Mouse (Mus musculus): ENCODE measurements around the gene Syt14. TPM values are rescaled to one million over a fixed set of nuclear protein-coding genes. Genes with fewer than 3 reads are reported as not detected.

Gene Syt14
- polyA plus RNA-seq, 2 experiments, result 2.2 to 2.9 TPM

DNA sequence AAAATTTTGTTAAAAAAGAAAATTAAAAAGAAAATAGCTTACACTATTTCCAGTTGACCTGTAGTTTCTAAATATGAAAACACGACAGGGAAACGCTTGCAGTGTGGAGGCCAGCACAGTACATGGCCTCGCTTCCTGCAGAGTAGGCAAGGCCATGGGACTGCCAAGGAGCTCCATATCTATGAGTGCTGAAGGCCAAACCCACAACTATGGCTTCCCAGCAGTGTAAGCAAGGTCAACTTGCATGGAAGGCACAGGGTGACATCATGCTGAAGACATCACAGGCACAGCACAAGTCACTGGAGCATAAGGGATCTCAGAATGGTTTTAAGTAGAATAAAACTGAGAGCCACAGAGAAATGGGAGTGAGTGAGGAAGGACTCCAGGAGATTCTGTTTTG, 139.5 kb downstream of the Syt14 start:
- no peaks in the 10 kb centered on the region for H3K27me3 ChIP-seq (ENCODE audit: control insufficient read depth, insufficient read depth, low read length)
- 96% methylated on average over 3 of the region's 3 CpGs for WGBS
- no peaks in the 10 kb centered on the region for H3K4me1 ChIP-seq (ENCODE audit: control insufficient read depth, insufficient read depth, low read length)
- DNase-seq (ENCODE audit: low spot score), result no peak
- TF ChIP-seq POLR2A (IDR thresholded peaks at IDR 0.05; ENCODE audit: borderline replicate concordance, extremely low read depth, insufficient read depth, insufficient read length), result no peak
- no peaks in the 10 kb centered on the region for H3K36me3 ChIP-seq (ENCODE audit: control insufficient read depth, insufficient read depth, low read length)
- H3K9me3 ChIP-seq (ENCODE audit: control insufficient read depth, low read length), result no peaks in the 10 kb centered on the region
- no peak overlapping the region for H3K27ac ChIP-seq (replicated peaks; ENCODE audit: low read depth, low read length)
- H3K4me2 ChIP-seq (replicated peaks; ENCODE audit: low read depth, low read length, severe bottlenecking), result no peak overlapping the region
- H3K9ac ChIP-seq (ENCODE audit: low read depth, low read length, severe bottlenecking), result no peak overlapping the region
- no peak overlapping the region for H3K4me3 ChIP-seq (replicated peaks; ENCODE audit: low read length)
- no peak for ATAC-seq (ENCODE audit: low FRiP score, low read depth)

DNA sequence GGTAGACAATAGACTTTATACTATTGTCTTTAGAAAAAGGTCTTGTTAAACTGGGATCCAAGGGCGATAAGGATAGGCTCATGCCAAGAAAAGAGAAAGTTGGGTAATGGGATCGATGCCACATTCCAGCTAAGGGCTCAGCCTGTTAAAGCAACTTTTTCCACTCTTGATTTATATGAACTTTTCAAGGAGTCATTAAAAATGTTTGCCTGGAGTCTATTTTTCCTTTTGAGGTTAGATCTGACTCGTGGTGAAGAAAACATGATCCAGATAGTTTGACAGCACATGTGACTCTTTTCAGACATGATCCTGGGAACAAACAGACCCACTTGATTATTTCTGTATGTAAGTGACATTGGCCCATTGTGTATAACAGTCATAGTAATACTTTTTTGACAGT, 144.9 kb downstream of the Syt14 start:
- WGBS, result 51% methylated on average over 3 of the region's 3 CpGs
- Histone ChIP-seq H3K9ac (ENCODE audit: low read depth, low read length, severe bottlenecking) (no peak overlapping the region), H3K4me2 (replicated peaks; ENCODE audit: low read depth, low read length, severe bottlenecking) (no peak overlapping the region), H3K4me1 (ENCODE audit: control insufficient read depth, insufficient read depth, low read length) (no peaks in the 10 kb centered on the region), H3K9me3 (ENCODE audit: control insufficient read depth, low read length) (no peaks in the 10 kb centered on the region), H3K27ac (replicated peaks; ENCODE audit: low read depth, low read length) (no peak overlapping the region), H3K4me3 (replicated peaks; ENCODE audit: low read length) (no peak overlapping the region), H3K27me3 (ENCODE audit: control insufficient read depth, insufficient read depth, low read length) (no peaks in the 10 kb centered on the region), H3K36me3 (ENCODE audit: control insufficient read depth, insufficient read depth, low read length) (no peaks in the 10 kb centered on the region)
- DNase-seq (ENCODE audit: low spot score) (no peak), ATAC-seq (ENCODE audit: low FRiP score, low read depth) (no peak)
- no peak for TF ChIP-seq POLR2A (IDR thresholded peaks at IDR 0.05; ENCODE audit: borderline replicate concordance, extremely low read depth, insufficient read depth, insufficient read length)

DNA sequence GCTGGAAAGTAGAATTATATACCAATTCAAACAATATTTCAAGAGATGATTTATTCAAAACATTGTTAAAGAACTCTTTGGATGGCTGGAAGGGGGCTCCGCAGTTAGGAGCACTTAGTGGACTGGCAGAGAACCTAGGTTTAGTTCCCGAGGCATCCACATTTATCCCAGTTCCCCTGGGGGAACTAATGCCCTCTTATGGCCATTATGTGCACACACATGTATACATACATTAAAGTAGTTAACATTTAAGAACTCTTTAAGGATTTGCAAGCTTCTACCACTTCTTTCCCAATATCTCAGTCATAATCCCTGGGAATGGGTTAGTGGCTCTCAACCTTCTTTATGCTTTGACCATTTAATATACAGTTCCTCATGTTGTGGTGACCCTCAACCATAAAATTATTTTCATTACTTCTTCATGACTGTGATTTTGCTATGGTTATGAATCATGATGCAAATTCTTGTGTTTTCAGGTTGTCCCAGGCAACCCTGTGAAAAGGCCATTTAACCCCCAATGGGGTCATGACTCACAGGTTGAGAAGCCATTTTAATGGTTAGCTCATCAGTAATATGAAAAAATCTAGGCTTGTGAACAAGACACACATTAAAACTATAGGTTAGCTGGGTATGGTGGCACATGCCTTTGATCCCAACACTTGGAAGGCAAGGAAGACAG, 152.8 kb downstream of the Syt14 start:
- no peak for ATAC-seq (ENCODE audit: low FRiP score, low read depth)
- H3K4me1 ChIP-seq (ENCODE audit: control insufficient read depth, insufficient read depth, low read length), result no peaks in the 10 kb centered on the region
- H3K4me2 ChIP-seq (replicated peaks; ENCODE audit: low read depth, low read length, severe bottlenecking), result no peak overlapping the region
- H3K36me3 ChIP-seq (ENCODE audit: control insufficient read depth, insufficient read depth, low read length), result no peaks in the 10 kb centered on the region
- no peaks in the 10 kb centered on the region for H3K27me3 ChIP-seq (ENCODE audit: control insufficient read depth, insufficient read depth, low read length)
- no peak overlapping the region for H3K4me3 ChIP-seq (replicated peaks; ENCODE audit: low read length)
- no peak for DNase-seq (ENCODE audit: low spot score)
- WGBS, result 68% methylated on average over 2 of the region's 2 CpGs
- TF ChIP-seq POLR2A (IDR thresholded peaks at IDR 0.05; ENCODE audit: borderline replicate concordance, extremely low read depth, insufficient read depth, insufficient read length), result no peak
- no peak overlapping the region for H3K27ac ChIP-seq (replicated peaks; ENCODE audit: low read depth, low read length)
- H3K9me3 ChIP-seq (ENCODE audit: control insufficient read depth, low read length), result no peaks in the 10 kb centered on the region
- H3K9ac ChIP-seq (ENCODE audit: low read depth, low read length, severe bottlenecking), result no peak overlapping the region

DNA sequence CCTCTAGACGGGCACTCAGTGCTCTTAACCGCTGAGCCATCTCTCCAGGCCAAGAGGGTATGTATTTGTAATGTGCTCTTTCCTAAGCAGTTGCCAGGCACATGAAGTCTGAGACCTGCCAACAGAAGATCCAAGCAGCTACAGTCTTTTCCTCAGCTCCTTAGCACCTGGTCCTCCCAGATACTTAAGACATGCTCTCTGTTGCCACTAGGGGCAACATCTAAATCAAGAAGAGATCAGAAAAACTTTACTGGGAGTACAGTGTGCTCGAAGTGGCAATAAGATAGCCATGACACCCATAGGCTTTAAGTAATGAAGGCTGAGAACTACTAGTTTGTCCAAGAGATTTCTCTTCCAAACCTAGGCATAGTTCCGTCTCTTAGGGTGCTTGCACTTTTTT, 155.4 kb downstream of the Syt14 start:
- no peaks in the 10 kb centered on the region; the same call in 1 of the 2 replicates for H3K27me3 ChIP-seq (ENCODE audit: control insufficient read depth, insufficient read depth, low read length)
- no peak overlapping the region for H3K9ac ChIP-seq (ENCODE audit: low read depth, low read length, severe bottlenecking)
- no peak overlapping the region for H3K4me3 ChIP-seq (replicated peaks; ENCODE audit: low read length)
- TF ChIP-seq POLR2A (IDR thresholded peaks at IDR 0.05; ENCODE audit: borderline replicate concordance, extremely low read depth, insufficient read depth, insufficient read length), result no peak
- H3K36me3 ChIP-seq (ENCODE audit: control insufficient read depth, insufficient read depth, low read length), result no peaks in the 10 kb centered on the region
- no peak overlapping the region for H3K27ac ChIP-seq (replicated peaks; ENCODE audit: low read depth, low read length)
- H3K4me1 ChIP-seq (ENCODE audit: control insufficient read depth, insufficient read depth, low read length), result no peaks in the 10 kb centered on the region
- no peak overlapping the region for H3K4me2 ChIP-seq (replicated peaks; ENCODE audit: low read depth, low read length, severe bottlenecking)
- H3K9me3 ChIP-seq (ENCODE audit: control insufficient read depth, low read length), result no peaks in the 10 kb centered on the region
- ATAC-seq (ENCODE audit: low FRiP score, low read depth), result no peak
- WGBS, result 76% methylated on average over 4 of the region's 4 CpGs
- no peak for DNase-seq (ENCODE audit: low spot score)

DNA sequence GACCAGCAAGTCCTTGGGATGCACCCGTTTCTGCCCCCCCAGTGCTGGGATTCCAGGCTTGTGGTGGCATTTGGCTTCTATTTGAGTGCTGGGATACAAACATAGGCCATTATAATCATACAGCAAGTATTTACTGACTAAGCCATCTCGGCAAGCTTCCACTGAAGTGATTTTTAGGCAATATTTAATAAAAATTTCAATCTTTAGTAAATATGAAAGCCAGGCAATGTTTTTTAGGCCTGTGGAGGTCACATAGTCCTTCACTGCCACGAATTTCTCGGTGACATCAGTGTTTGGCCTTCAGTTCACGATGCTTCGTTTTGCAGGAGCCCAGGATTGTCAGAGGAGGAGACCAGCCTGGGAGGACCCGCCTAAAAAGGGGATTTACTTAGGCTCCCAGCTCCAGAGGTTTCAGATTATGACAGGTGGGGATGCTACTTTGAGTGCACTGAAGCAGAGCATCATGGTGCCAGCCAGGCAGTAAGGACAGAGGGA, 156.4 kb downstream of the Syt14 start:
- WGBS, result 85% methylated on average over 7 of the region's 7 CpGs
- Histone ChIP-seq H3K4me1 (ENCODE audit: control insufficient read depth, insufficient read depth, low read length) (no peaks in the 10 kb centered on the region), H3K9ac (ENCODE audit: low read depth, low read length, severe bottlenecking) (no peak overlapping the region), H3K27me3 (ENCODE audit: control insufficient read depth, insufficient read depth, low read length) (no peaks in the 10 kb centered on the region; the same call in 1 of the 2 replicates), H3K36me3 (ENCODE audit: control insufficient read depth, insufficient read depth, low read length) (no peaks in the 10 kb centered on the region), H3K9me3 (ENCODE audit: control insufficient read depth, low read length) (no peaks in the 10 kb centered on the region), H3K4me3 (replicated peaks; ENCODE audit: low read length) (no peak overlapping the region), H3K4me2 (replicated peaks; ENCODE audit: low read depth, low read length, severe bottlenecking) (no peak overlapping the region), H3K27ac (replicated peaks; ENCODE audit: low read depth, low read length) (no peak overlapping the region)
- ATAC-seq (ENCODE audit: low FRiP score, low read depth), result no peak
- no peak for TF ChIP-seq POLR2A (IDR thresholded peaks at IDR 0.05; ENCODE audit: borderline replicate concordance, extremely low read depth, insufficient read depth, insufficient read length)
- DNase-seq (ENCODE audit: low spot score), result no peak

All from limb, embryonic 14.5 days (tissue).